Mouse (Mus musculus): ENCODE measurements around the gene Srcin1.

The Srcin1 gene

DNA sequence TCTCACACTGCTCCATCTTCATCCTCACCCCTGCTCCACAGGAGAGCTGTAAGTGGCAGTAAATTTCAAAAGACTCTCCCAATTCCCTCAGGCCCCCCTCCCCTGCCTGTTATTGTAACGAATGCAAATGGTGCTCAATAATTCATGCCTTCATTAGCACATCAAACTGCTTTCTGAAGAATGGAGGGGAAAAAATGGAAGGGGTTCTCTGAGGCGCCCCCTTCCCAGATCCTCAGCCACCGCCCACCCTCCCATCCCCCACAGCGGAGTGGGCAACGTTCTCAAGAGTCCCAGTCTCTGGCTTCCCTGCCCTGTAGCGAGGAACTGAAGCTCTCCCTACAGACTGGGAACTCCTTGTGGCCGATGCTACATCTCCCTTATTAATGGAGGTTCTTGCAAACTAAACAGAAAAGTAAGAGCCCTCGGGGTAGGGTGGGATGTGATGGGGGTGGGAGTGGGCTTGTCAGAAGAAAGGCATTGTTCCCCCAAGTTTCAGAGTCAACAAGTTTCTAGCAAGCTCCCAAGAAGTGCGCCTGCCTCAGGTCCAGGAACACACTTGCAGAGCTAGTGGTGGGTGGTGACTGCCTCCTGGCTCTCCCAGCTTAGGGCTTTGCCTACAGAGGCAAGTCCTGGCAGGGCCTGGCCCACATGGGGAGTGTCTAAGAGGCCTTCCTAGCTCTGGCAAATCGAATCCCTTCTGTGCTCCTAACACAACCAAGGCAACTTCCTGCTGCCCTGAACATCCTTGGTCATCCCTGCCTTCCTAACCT lies 3.3 kb upstream of the Srcin1 start:
- in situ Hi-C loops (cut with MboI, MseI), result loop anchor here in 1 of 2 experiments (5.0 kb wide), 1 partner anchor 82 kb away; no protein-coding TSS in a partner anchor

DNA sequence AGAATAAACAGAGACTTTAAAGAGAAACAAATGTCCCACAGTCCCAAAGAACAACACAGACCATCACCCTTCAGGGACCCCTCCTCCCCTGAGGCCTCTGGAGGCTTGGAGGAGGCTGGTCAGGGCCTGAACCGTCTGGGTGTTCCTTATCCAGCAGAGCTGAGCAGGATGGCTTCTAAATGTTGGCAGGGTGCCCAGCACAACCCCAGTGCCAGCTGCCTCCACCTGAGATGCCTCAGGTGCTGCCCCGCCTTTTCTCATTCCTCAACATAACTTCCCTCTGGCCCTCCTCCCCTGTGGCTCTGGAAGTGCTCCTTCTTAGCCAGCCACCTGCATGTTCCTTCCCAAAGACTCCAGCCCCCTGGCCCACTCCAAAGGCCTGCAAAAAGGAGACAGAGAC lies 2.3 kb upstream of the Srcin1 start:
- in situ Hi-C loops (cut with MboI, MseI), result loop anchor here in 1 of 2 experiments (5.0 kb wide), 1 partner anchor 81 kb away; no protein-coding TSS in a partner anchor

DNA sequence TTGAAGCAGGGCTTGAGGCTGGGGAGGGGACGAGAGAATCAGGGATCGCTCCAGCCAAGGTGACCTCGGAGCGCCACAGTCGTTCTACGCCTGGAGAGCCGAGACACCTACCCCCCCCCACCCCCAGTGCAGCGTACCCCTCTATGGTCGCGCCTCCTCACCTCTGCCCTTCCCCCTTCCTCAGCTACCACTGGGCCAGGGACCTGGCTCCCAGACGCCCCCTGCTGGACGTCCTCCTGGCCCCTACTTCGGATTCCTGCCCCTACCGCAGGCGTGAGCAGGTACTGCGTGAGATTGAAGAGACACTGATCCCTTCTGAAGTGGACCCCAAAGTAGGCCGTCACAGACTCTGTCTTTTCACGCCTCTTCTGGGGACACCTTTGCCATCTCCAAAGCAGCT lies 348 bp downstream of the Srcin1 start:
- in situ Hi-C loops (cut with MboI, MseI), result loop anchor here in 1 of 2 experiments (5.0 kb wide), 1 partner anchor 78 kb away; no protein-coding TSS in a partner anchor

DNA sequence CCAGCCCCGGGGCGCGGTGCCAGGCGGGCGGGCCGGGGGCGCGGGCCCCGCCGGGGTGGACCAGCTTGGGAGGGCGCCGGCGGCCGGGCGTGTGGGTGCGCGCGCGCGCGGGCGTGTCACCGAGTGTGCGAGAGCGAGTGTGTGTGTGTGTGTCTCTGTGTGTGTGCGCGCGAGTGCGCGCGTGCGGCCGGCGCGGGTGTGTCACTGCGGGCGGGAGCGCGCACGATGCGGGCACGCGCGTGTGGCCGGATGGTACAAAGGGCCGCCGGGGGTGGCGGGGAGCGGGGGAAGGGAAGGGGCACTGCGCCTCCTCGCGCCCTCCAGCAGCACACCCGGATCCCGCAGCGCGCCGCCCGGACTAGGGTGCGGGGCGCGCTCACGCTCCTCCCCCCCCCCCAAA lies 911 bp downstream of the Srcin1 start:
- in situ Hi-C loops (cut with MboI, MseI), result loop anchor here in 1 of 2 experiments (5.0 kb wide), 1 partner anchor 78 kb away; no protein-coding TSS in a partner anchor

DNA sequence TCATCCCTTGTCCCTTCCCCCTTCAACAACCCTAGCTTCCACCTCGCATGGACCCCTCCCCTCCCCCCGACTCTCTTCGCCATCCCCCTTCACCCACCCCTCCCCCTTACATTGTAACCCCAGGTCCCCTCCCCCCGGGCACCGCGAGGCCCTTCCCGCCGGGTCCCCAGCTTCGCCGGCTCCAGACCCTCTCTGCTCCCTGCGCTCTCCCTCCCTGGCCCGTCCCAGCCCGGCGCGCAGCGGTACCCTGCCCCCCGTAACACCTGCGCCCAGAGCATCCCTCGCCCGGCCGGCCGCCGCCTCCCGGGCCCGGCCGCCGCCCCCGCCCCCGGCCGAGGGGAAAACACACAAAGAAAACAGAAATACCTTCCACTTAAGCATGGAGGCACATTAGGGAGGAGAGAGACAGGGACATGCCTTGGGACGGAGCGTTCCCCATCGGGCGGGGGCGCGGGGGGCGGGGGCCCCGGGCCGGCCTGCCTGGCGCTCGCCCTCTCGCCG lies 1.4 kb downstream of the Srcin1 start:
- in situ Hi-C loops (cut with MboI, MseI), result loop anchor here (5.0 to 25.0 kb wide), 2 partner anchors 77 to 738 kb away; no protein-coding TSS in a partner anchor

DNA sequence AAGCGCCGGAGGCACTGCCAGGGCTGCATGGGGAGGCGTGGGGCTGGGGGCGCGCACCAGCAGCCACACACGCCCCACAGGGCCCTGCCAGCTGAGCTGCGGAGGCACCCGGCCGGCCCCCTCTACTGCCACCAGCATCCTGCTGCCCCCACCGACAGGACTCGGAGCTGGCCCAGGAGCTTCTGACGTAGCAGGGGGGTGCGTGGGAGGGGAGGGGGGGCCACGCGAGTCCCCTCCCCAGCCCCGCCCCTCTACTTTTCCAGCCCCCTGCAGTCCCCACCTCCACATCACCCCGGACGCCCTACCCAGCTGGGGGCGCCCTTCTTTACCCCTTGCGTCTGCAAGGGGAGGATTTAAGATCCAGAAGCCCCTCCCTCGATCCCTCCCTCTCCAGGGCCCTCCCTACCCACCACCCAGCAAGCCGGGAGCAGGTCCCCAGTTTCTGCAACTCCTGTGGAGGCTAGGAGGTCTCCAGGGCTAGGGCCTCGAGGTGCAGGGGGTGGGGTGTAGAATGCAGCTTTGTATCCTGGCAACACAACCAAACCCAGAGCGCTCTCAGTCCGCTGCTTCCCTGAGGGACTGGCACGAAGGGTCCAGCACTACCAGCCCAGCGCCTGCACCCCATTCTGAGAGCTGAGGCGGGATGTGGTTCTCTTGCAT lies 2.0 kb downstream of the Srcin1 start:
- in situ Hi-C loops (cut with MboI, MseI), result loop anchor here in 1 of 2 experiments (25.0 kb wide), 1 partner anchor 738 kb away; no protein-coding TSS in a partner anchor

DNA sequence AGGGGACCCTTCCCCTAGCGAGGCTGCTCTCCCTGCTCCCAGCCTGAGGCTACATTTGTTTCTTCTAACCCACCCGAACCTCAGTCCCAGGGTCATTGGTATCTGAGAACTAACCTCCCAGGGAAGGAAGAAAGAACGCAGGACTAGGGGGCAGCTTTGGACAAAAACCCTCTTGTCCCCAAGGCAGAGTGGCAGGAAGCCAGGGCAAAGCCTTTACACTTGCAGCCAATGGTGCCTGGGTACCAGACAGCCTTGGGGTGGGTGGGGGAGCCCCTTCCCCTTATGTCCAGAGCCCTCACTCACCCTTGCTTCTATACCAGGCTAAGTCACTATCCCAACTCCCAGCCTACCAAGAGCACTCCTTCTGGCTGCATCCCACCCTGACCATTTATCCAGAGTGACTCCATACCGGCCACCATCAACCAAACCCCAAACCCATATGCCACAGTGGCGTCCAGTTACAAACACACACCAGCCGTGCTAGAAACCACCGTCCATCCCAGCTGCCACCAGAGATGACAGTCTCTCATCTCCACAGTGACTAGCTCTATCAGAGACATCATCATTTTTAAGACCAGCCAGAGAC lies 3.0 kb downstream of the Srcin1 start:
- in situ Hi-C loops (cut with MboI, MseI), result loop anchor here in 1 of 2 experiments (25.0 kb wide), 1 partner anchor 739 kb away; no protein-coding TSS in a partner anchor

DNA sequence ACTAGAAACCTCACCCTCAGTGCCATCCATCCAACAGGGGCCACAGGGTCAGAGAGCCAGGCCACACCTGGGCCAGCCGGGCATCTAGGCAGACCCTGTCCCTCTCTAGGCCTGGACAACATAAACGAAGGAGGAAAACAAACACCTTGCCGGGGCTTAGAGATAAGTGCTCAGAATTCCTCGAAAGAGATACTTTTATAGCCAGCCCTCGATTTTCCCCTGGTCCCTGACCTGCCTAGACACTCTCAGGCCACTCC lies 4.0 kb downstream of the Srcin1 start:
- in situ Hi-C loops (cut with MboI, MseI), result loop anchor here in 1 of 2 experiments (25.0 kb wide), 1 partner anchor 740 kb away; no protein-coding TSS in a partner anchor

DNA sequence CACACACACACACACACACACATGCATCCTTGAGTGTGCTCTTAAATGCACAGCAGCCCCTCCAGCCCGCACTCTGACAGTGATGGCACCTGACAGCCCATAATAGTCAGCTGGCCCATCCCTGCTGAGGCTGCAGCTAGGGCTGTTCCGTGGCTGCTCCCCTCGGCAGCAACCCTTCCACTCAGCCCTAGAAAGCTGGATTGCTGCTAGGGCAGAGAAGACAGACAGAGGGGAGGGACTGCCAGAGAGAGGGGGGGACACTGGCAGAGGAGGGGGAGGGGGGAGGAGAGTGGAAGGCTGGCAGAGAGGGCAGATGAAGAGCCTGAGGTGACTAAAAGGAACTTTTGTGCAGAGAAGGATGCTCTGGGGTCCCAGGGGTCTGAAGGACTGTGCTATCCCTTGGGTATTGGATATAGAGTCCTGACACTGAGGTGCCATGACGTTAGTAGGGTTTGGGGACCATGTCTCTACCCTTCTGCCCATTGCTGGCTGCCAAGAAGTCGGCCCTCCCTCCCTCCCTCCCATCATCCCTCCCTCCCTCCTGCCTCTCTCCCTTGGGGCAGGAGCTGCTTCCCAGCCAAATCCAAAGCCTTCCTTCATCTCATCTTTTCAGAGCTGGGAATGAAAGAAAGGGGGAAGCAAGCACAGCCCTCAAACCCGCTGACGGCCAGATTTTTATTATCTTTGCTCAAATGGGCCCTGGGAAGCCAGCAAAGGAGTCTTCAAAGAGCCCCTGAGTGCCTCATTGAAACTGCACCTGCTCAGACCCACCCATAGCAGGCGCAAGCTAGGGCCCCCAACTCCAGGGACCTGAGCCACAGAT lies 4.5 kb downstream of the Srcin1 start:
- in situ Hi-C loops (cut with MboI, MseI), result loop anchor here in 1 of 2 experiments (25.0 kb wide), 1 partner anchor 741 kb away; no protein-coding TSS in a partner anchor

DNA sequence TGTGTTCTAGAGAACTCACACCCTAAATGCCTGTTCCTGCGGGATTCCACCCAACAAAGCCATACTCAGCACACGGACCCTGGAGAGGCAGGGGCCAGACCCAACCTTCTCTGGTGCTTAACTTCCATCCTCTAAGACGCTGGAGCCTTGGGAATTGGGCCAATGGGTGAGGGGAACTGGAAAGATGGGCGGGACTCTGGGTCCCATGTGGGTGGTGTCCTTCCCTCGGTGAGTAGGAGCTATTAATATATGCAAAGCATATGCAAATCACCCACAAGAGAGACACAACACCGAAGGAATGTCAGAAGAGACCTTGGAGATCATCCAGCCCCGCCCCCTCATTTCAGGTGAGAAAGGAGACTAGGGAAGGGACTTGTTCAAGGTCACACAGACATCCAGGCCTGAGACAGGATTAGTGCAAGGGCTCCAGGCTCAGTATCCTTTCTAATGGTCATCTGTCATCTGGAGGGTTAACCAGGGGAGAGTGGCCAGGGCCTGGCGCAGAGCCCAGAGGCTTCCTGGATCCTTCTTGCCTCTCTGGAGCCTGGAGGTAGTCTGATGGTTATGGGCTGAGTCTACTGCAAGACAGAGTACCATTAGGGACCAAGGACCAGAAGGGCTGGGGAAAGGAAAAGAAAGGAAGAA lies 5.4 kb downstream of the Srcin1 start:
- in situ Hi-C loops (cut with MboI, MseI), result loop anchor here in 1 of 2 experiments (25.0 kb wide), 1 partner anchor 742 kb away; no protein-coding TSS in a partner anchor

DNA sequence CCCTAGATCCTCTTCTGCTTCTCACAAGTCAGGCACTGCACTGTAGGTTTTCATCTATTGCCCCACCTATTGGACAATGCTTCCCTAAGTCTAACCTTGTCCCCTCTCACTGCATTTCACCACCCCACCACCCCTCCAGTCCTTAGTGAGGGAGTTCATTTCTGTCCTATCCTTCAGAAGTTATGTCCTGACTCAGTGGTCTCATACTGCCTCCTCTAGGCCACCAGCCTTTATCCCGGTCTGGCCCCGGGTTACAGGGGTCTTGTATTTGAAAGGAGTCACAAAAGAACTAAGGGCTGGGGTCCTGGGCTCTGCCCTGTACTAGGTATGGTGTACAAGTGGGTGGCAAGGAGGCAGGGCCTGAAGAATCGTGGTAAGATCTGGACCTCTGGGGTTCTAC lies 6.2 kb downstream of the Srcin1 start:
- in situ Hi-C loops (cut with MboI, MseI), result loop anchor here in 1 of 2 experiments (25.0 kb wide), 1 partner anchor 742 kb away; no protein-coding TSS in a partner anchor

DNA sequence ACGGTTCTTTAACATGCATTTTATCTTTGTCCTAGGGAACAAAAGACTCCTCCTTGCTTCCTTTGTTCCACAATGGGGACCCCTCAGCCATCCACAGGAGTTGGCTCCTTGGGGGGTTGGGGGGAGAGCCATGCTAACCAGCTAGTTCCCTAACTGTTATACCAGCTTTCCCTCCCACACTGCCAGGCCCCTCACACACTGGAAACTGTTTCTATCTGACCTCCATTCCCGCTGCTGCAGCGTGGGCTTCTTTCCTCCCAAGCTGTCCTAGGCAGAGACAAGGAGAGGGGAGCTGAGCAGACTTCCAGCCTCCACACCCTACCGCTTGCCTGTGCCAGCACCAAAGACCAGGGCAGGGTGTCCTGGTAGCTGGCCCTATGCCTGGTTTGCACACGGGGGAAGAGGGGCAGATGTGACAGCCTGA lies 6.7 kb downstream of the Srcin1 start:
- in situ Hi-C loops (cut with MboI, MseI), result loop anchor here in 1 of 2 experiments (25.0 kb wide), 1 partner anchor 743 kb away; no protein-coding TSS in a partner anchor

DNA sequence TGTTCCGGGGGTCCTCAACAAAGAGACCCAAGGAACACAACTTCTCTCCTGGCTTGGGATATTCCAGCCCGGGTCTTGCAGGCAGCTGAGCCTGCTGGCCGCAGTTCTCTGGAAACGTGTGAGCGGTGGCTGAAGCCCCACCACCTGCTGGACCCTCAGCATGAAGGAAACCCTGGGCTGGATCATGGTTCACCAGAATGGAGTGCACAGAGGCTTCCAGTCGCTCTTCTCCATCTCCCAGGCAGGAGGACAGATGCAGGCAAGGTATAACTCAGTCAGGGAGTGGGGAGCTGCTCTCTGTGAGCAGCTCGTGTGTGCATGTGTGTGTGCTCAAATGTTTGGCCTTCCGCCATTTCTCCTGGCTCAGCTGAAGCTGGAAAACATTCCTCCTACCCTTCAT lies 7.3 kb downstream of the Srcin1 start:
- in situ Hi-C loops (cut with MboI, MseI), result loop anchor here in 1 of 2 experiments (25.0 kb wide), 1 partner anchor 744 kb away; no protein-coding TSS in a partner anchor

DNA sequence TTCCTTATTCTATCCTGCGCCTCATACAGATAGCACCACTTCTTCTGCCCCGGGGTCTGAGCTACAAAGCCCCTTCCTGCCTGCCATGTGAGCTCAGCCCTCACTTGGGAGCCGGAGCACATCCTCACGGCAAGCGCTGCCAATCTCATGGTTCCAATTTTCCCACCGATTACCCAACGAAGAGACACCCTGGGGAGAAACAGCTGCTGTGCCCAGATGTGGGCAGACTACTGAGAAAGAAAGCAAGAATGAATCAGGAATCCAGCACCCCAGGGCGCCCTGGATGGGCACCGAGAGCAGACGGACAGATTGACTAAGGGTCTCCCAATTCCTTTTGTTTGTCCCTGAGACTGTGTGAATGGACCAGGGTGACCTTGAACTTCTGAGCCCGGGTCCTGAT lies 8.5 kb downstream of the Srcin1 start:
- in situ Hi-C loops (cut with MboI, MseI), result loop anchor here in 1 of 2 experiments (25.0 kb wide), 1 partner anchor 745 kb away; no protein-coding TSS in a partner anchor

DNA sequence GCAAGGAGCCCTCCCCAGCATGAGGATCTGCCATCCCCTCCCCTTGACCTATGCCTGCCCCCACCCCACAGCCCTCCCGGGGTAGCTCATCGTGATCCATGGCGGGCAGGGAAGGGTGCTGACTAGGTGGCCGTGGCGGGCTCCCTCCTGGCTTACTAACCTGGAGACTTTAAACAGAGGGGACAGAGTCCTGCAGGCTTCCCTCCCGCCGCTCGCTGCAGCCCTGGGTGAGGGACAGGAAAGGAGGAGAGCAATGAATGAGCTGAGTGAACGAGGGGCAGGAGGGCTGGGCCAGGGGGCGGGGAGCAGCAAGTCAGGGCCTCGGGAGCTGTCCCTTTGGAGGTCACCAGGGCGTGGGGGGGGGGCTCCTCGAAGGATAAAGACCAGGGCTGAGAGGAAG lies 9.4 kb downstream of the Srcin1 start:
- in situ Hi-C loops (cut with MboI, MseI), result loop anchor here in 1 of 2 experiments (25.0 kb wide), 1 partner anchor 746 kb away; no protein-coding TSS in a partner anchor

DNA sequence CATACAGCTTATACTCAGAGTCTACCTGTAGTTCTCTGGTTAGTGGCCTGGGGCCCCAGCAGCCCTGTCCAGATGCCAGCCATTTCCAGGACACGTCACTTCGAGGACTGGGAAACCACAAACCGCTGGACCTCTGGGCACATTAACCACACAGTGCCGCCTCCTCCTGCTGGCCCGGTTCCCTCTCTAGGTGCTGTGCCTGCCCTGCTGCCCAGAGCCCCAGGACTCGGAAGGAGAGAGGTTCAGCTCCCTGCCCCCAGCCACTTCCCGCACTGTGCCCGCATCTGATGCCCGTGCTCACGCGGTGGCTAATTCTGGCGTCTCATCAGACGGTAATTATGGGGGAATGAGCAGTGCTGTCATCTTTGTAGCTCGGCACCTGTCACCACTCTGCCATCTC lies 12.3 kb downstream of the Srcin1 start:
- in situ Hi-C loops (cut with MboI, MseI), result loop anchor here in 1 of 2 experiments (25.0 kb wide), 1 partner anchor 749 kb away; no protein-coding TSS in a partner anchor

DNA sequence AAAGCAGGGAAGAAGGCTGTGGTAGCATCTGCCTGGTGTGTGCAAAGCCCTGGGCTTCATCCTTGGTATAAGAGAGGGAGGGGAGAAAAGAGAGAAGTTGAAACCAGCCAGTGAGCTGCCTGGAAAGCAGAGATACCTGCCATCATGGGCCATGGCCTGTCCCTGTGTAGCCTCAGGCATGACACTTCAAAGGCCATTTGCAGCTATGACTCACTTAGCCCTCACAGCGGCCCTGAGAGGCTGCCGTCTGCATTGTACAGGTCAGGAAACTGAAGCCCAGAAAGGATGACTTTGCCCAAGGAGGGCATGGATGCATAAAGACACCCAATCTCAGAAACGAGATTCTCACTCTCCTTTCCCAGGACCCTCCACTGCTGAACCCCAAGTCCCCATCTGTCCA lies 13.4 kb downstream of the Srcin1 start:
- in situ Hi-C loops (cut with MboI, MseI), result loop anchor here in 1 of 2 experiments (25.0 kb wide), 1 partner anchor 750 kb away; no protein-coding TSS in a partner anchor

DNA sequence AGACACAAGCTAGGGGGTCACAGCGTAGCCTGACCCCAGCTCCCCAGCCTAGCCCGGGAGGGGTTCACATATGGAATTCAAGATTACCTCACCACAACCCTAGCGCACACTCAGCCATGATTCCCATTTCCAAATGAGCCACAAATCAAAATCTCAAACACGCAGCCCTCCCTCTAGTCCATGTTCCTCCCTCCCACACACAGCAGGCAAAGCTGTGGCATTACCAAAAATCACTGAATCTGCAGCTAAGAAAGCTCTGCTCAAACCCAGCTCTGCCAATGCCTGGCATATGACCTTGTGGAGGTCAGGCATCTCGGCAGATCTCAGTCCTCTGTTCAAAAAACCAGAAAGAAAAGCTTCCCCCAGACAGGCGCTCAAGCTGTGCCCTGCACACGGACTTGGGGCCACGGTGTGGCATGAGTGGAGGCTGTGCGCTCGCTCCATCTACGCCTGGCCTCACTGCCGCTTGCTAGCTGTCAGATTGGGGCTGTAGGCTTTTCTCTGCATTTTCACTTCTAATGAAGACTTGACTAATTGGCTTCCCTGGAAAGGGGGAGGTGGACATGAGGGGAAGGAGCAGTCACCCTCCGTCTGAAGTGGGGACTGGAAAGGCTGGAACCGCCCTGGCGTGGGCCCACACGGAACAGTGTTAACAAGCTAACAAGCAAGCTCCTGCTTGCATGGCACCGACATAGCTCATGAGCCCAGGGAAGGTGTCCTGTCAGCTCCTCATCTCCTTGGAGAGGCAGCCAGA lies 15.6 kb downstream of the Srcin1 start:
- in situ Hi-C loops (cut with MboI, MseI), result loop anchor here in 1 of 2 experiments (25.0 kb wide), 1 partner anchor 752 kb away; no protein-coding TSS in a partner anchor

DNA sequence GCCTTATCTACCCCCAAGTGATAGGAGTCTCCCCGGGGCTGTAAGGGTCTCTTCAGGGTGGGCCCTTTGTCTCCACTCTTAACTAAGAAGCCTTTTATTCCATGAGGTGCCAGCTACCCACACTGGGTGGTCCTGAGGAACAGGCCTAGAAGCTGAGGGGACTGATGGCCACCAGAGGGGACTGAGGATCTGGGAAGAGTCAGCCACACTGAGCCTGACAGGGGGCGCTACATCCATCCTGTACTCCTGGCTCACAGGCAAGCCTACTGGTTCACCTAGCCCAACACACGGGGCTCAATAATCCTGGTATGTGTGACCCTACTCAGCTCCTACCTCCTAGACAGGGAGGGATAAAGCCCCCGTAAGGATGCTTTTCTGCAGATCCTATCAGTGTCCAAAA lies 16.4 kb downstream of the Srcin1 start:
- in situ Hi-C loops (cut with MboI, MseI), result loop anchor here (5.0 to 25.0 kb wide), 3 partner anchors 72 to 753 kb away; no protein-coding TSS in a partner anchor

Data from T-helper 17 cell (primary cell).